Mouse (Mus musculus): ENCODE measurements at regions not wholly inside any gene's neighbourhood (a gene's known extent, or its start where the extent isn't known, plus 50 kb on each side); places are given as distances from the start of the nearest gene placed in this dataset.
A peak's percentile ranks its signal among the peaks of the same experiment; 100 is the strongest.

- TF ChIP-seq MYOD1 (IDR thresholded peaks at IDR 0.05; ENCODE audit: control insufficient read depth, insufficient read length, low read depth), result no peak
- TF ChIP-seq CTCF (IDR thresholded peaks at IDR 0.05; ENCODE audit: control insufficient read depth, insufficient read depth, insufficient read length), result no peak
- TF ChIP-seq MAX (IDR thresholded peaks at IDR 0.05), result no peak
- no peak for TF ChIP-seq MYOG (IDR thresholded peaks at IDR 0.05; ENCODE audit: control insufficient read depth, extremely low read depth, insufficient read length)
- TF ChIP-seq USF1 (IDR thresholded peaks at IDR 0.05; ENCODE audit: low read depth), result no peak
- no peak for TF ChIP-seq FOSL1 (IDR thresholded peaks at IDR 0.05; ENCODE audit: insufficient read depth, low read length, poor library complexity, severe bottlenecking)
- TF ChIP-seq CEBPB (IDR thresholded peaks at IDR 0.05; ENCODE audit: low read depth), result no peak
Measured at GRCm38 (mm10) chr19:56132911-56133562, 153.9 kb upstream of the Habp2 start.

DNA sequence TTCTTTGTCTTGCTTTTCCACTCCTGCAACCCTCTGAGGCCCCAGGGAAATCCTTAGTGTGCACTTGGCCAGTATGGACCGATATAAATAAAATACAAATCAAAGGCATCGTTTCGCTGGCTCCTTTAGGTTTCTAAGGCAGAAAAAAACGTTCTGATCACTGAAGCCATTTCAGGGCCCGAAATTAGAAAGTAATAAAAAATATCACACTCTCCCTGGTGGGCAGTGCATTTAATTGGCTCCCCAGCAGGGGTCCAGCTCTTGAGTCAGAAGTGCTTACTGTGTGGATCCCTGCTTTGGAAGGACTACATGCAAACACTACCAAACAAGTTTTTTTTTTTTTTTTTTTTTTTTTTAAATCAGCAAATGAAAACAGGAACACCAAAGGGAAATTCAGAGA lies 153.4 kb upstream of the Habp2 start:
- no peak overlapping the region for H3ac ChIP-seq (ENCODE audit: control insufficient read depth, insufficient read length, low read depth)
- H3K79me2 ChIP-seq (ENCODE audit: control insufficient read depth, insufficient read depth), result no peaks in the 10 kb centered on the region
- no peak overlapping the region for H3K4me3 ChIP-seq (ENCODE audit: insufficient read depth, poor library complexity, severe bottlenecking)
- no peaks in the 10 kb centered on the region for H3K36me3 ChIP-seq (ENCODE audit: control insufficient read depth, insufficient read depth)
- TF ChIP-seq MAX (IDR thresholded peaks at IDR 0.05) (no peak), CTCF (IDR thresholded peaks at IDR 0.05; ENCODE audit: control insufficient read depth, insufficient read depth, insufficient read length) (no peak), MYOG (IDR thresholded peaks at IDR 0.05; ENCODE audit: control insufficient read depth, extremely low read depth, insufficient read length) (no peak), FOSL1 (IDR thresholded peaks at IDR 0.05; ENCODE audit: insufficient read depth, low read length, poor library complexity, severe bottlenecking) (no peak), MYOD1 (IDR thresholded peaks at IDR 0.05; ENCODE audit: control insufficient read depth, insufficient read length, low read depth) (no peak)
- no peaks in the 10 kb centered on the region for H3K79me3 ChIP-seq (ENCODE audit: low read depth)
- H3K27me3 ChIP-seq (ENCODE audit: control insufficient read depth, insufficient read depth, insufficient read length), result no peaks in the 10 kb centered on the region

More at GRCm38 (mm10) chr19:56132911-56133562, 153.9 kb upstream of the Habp2 start:
- H3K4me3 ChIP-seq (ENCODE audit: insufficient read depth, poor library complexity, severe bottlenecking), result no peak overlapping the region
- no peaks in the 10 kb centered on the region for H3K79me3 ChIP-seq (ENCODE audit: low read depth)
- H3K36me3 ChIP-seq (ENCODE audit: control insufficient read depth, insufficient read depth), result no peaks in the 10 kb centered on the region
- no peaks in the 10 kb centered on the region for H3K27me3 ChIP-seq (ENCODE audit: control insufficient read depth, insufficient read depth, insufficient read length)
- H3K79me2 ChIP-seq (ENCODE audit: control insufficient read depth, insufficient read depth), result no peaks in the 10 kb centered on the region
- H3ac ChIP-seq (ENCODE audit: control insufficient read depth, insufficient read length, low read depth), result no peak overlapping the region

GRCm38 (mm10) chr19:56134081-56134818 lies 152.7 kb upstream of the Habp2 start:
- TF ChIP-seq CTCF (IDR thresholded peaks at IDR 0.05; ENCODE audit: control insufficient read depth, insufficient read depth, insufficient read length) (peak; percentile 93), MAX (IDR thresholded peaks at IDR 0.05) (no peak), MYOD1 (IDR thresholded peaks at IDR 0.05; ENCODE audit: control insufficient read depth, insufficient read length, low read depth) (no peak)
- Histone ChIP-seq H3K36me3 (ENCODE audit: control insufficient read depth, insufficient read depth) (no peaks in the 10 kb centered on the region), H3K79me3 (ENCODE audit: low read depth) (no peaks in the 10 kb centered on the region), H3ac (ENCODE audit: control insufficient read depth, insufficient read length, low read depth) (no peak overlapping the region), H3K27me3 (ENCODE audit: control insufficient read depth, insufficient read depth, insufficient read length) (no peaks in the 10 kb centered on the region), H3K79me2 (ENCODE audit: control insufficient read depth, insufficient read depth) (no peaks in the 10 kb centered on the region), H3K4me3 (ENCODE audit: insufficient read depth, poor library complexity, severe bottlenecking) (no peak overlapping the region)

DNA sequence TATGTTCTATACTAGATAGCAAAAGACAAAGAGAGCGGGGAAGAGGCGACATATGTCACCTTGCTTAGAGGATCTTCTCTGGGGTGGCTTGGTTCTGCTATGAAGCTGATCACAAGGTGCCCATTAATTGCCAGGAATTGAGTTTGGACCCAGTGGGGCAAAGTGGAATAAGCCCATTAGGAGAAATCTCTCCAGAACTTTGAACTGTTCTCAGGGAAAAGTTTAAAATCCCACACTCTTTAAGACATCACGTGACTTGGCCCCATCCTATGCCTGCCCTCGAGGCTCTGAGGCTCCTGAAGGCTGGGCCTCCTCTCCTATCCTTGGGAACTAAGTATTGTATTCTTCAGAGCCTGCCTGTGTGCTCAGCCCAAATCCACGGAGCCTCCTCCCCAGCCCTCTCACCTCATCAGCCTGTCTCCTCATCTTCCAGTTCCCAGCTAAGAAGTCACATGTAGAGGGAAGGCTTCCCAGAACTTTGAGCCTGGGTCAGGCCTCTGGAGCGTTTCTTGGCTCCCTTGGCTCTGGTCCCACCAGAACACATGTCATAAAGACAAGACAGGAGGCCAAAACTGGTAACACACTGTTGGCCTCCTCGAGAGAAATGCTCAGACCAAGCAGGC lies 151.5 kb upstream of the Habp2 start:
- Histone ChIP-seq H3ac (ENCODE audit: control insufficient read depth, insufficient read length, low read depth) (no peak overlapping the region), H3K36me3 (ENCODE audit: control insufficient read depth, insufficient read depth) (no peaks in the 10 kb centered on the region), H3K27me3 (ENCODE audit: control insufficient read depth, insufficient read depth, insufficient read length) (no peaks in the 10 kb centered on the region), H3K79me2 (ENCODE audit: control insufficient read depth, insufficient read depth) (no peaks in the 10 kb centered on the region), H3K4me3 (ENCODE audit: insufficient read depth, poor library complexity, severe bottlenecking) (no peak overlapping the region), H3K79me3 (ENCODE audit: low read depth) (no peaks in the 10 kb centered on the region)
- TF ChIP-seq FOSL1 (IDR thresholded peaks at IDR 0.05; ENCODE audit: insufficient read depth, low read length, poor library complexity, severe bottlenecking) (no peak), MAX (IDR thresholded peaks at IDR 0.05) (no peak)

GRCm38 (mm10) chr19:56140540-56140939 lies 146.4 kb upstream of the Habp2 start:
- TF ChIP-seq MAX (IDR thresholded peaks at IDR 0.05), result no peak
- Histone ChIP-seq H3K79me3 (ENCODE audit: low read depth) (no peaks in the 10 kb centered on the region), H3K79me2 (ENCODE audit: control insufficient read depth, insufficient read depth) (no peaks in the 10 kb centered on the region), H3K36me3 (ENCODE audit: control insufficient read depth, insufficient read depth) (no peaks in the 10 kb centered on the region), H3K4me3 (ENCODE audit: insufficient read depth, poor library complexity, severe bottlenecking) (no peak overlapping the region), H3K27me3 (ENCODE audit: control insufficient read depth, insufficient read depth, insufficient read length) (peaks cover 5% of the 10 kb centered on the region), H3ac (ENCODE audit: control insufficient read depth, insufficient read length, low read depth) (no peak overlapping the region)

DNA sequence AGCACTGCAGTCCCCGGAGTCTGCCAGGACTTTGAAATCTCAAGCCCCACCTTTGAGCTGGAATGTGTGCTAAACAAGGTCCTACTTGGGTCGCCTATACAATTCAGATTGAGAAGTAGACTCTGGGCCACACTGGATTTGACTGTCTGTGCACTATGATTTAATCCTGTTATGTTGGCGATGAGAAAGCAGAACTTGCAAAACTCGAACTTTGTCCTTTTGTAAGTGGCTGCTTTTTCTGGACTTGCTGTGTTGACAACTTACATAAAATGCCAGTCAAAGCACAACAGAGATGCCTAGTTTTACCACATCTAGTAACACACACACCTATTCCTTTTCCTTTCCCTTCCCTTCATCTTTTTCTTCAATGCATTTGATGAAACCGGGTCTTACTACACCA lies 142.7 kb upstream of the Habp2 start:
- Histone ChIP-seq H3K4me3 (ENCODE audit: insufficient read depth, poor library complexity, severe bottlenecking) (no peak overlapping the region), H3K79me2 (ENCODE audit: control insufficient read depth, insufficient read depth) (no peaks in the 10 kb centered on the region), H3K36me3 (ENCODE audit: control insufficient read depth, insufficient read depth) (no peaks in the 10 kb centered on the region), H3ac (ENCODE audit: control insufficient read depth, insufficient read length, low read depth) (no peak overlapping the region), H3K79me3 (ENCODE audit: low read depth) (no peaks in the 10 kb centered on the region), H3K27me3 (ENCODE audit: control insufficient read depth, insufficient read depth, insufficient read length) (peaks cover 5% of the 10 kb centered on the region)
- no peak for TF ChIP-seq CEBPB (IDR thresholded peaks at IDR 0.05; ENCODE audit: low read depth)
- TF ChIP-seq MYOD1 (IDR thresholded peaks at IDR 0.05; ENCODE audit: control insufficient read depth, insufficient read length, low read depth), result no peak
- no peak for TF ChIP-seq CTCF (IDR thresholded peaks at IDR 0.05; ENCODE audit: control insufficient read depth, insufficient read depth, insufficient read length)
- TF ChIP-seq USF1 (IDR thresholded peaks at IDR 0.05; ENCODE audit: low read depth), result no peak
- TF ChIP-seq MYOG (IDR thresholded peaks at IDR 0.05; ENCODE audit: control insufficient read depth, extremely low read depth, insufficient read length), result no peak
- TF ChIP-seq MAX (IDR thresholded peaks at IDR 0.05), result no peak
- no peak for TF ChIP-seq FOSL1 (IDR thresholded peaks at IDR 0.05; ENCODE audit: insufficient read depth, low read length, poor library complexity, severe bottlenecking)
